Mouse (Mus musculus) midbrain, embryonic 16.5 days (tissue): ENCODE results near the gene Olfr30. TPM values are rescaled to one million over a fixed set of nuclear protein-coding genes. Genes with fewer than 3 reads are reported as not detected.

Experiments used
- ATAC-seq: fragments of 200-750 bp; cut with Nextera tagmentation; 2 replicates; pipeline ENCODE4 v1.8.0; 2017; ENCODE audit warnings: moderate TSS enrichment
- H3K27ac ChIP-seq: fragments of 300-500 bp; sonication (generic); 2 replicates; pipeline ENCODE4 v1.5.1; 2014; ENCODE audit warnings: mild to moderate bottlenecking, low read length, mixed read lengths
- H3K27me3 ChIP-seq: fragments of 300-500 bp; sonication (generic); 2 replicates; pipeline ENCODE4 v1.6.1; 2014; ENCODE audit warnings: low read depth, low read length, mixed read lengths; ENCODE audit not compliant: control insufficient read depth, insufficient read depth
- H3K36me3 ChIP-seq: fragments of 300-500 bp; sonication (generic); 2 replicates; pipeline ENCODE4 v1.6.1; 2014; ENCODE audit warnings: mild to moderate bottlenecking, low read length, moderate library complexity, mixed read lengths; ENCODE audit not compliant: control insufficient read depth, insufficient read depth
- H3K4me1 ChIP-seq: fragments of 300-500 bp; sonication (generic); 2 replicates; pipeline ENCODE4 v1.6.1; 2014; ENCODE audit warnings: mild to moderate bottlenecking, low read length, mixed read lengths; ENCODE audit not compliant: control insufficient read depth, insufficient read depth
- H3K4me2 ChIP-seq: fragments of 300-500 bp; sonication (generic); 2 replicates; pipeline ENCODE4 v1.6.1; 2014; ENCODE audit warnings: mild to moderate bottlenecking, low read length, mixed read lengths
- H3K4me3 ChIP-seq: fragments of 300-500 bp; sonication (generic); 2 replicates; pipeline ENCODE4 v1.5.1; 2014; ENCODE audit warnings: low read depth, mild to moderate bottlenecking, low read length, moderate library complexity, mixed read lengths
- H3K9ac ChIP-seq: fragments of 300-500 bp; sonication (generic); 2 replicates; pipeline ENCODE4 v1.6.1; 2014; ENCODE audit warnings: low read depth, low read length, mixed read lengths
- H3K9me3 ChIP-seq: fragments of 300-500 bp; sonication (generic); replicated peaks from 2 replicates; pipeline ENCODE4 v1.6.1; 2014; ENCODE audit warnings: mild to moderate bottlenecking, low read length, mixed read lengths; ENCODE audit not compliant: control insufficient read depth, poor library complexity, severe bottlenecking
- WGBS: fragments of 180-500 bp; shearing (Covaris S2); extraction: QIAGEN DNeasy Blood & Tissue Kit; methylation state at CpG from one replicate; pipeline ENCODE4 v1.1.7; 2014; 5-methylcytosine and 5-hydroxymethylcytosine counted together
- polyA plus RNA-seq: library from polyadenylated mRNA; unstranded; fragments of >200 nt; fragmentation: Nextera tagmentation; extraction: Ambion mirVana; gene quantifications from 2 replicates; pipeline ENCODE4 v1.2.1, GENCODE M21; 2015

Olfr30 gene
- polyA plus RNA-seq, 1 experiment from 2014 or later, result not detected

DNA sequence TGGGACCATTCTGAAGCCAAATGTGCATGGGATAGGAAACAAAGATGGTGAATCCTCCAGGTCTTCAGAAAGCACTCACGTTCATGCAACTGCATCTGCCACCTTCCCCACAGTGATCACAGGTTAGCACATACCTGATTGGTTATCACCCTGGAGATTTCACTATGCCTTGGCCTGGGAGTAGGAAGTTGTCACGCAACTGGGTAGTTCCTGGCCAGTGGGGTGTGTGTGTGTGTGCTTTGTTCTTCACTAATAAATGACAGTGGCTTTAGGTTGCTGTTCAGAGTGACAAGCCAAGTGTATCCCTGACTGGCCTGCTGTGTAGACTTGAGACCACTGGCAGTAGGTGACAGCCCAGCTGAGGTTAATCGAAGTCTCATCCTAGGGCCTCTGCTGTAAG, 29.8 kb downstream of the Olfr30 start, which contains the start of gene Gm12253:
Gm12253 (plus strand) TSS at position 301 of the 400 bp plus-strand sequence.
- Histone ChIP-seq H3K27ac (no peak within 1 kb of the TSS), H3K4me3 (no peak within 1 kb of the TSS), H3K36me3 (no peaks in the 10 kb centered on the region), H3K9me3 (no peaks in the 10 kb centered on the region), H3K27me3 (no peaks in the 10 kb centered on the region), H3K4me2 (no peak within 1 kb of the TSS), H3K4me1 (no peaks in the 10 kb centered on the region), H3K9ac (no peak within 1 kb of the TSS)
- WGBS, result 84% methylated on average over 3 of the region's 3 CpGs
- no peak for ATAC-seq

DNA sequence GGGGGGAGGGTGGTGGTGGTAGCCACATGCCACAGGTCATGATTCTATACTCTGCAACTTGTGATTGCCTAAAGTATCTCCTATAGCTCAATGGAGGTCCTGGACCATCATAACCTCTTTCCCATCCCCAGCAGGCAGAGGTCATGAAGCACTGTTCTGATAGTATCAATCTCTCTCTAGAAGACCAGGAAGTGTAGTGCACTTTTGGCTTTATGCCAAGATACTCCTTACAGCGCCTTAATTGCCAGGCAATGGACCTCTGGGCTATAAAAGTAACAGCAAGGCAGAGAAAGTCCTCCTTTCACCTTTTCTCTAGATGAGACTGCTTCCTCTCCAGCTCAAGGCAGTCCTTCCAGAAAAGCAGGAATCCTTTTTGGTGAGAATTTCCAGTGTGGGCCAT, 41.3 kb downstream of the Olfr30 start, which contains the start of gene 1810065E05Rik:
1810065E05Rik (plus strand) TSS at position 297 of the 400 bp plus-strand sequence.
- Histone ChIP-seq H3K4me3 (no peak within 1 kb of the TSS), H3K4me2 (no peak within 1 kb of the TSS), H3K27ac (no peak within 1 kb of the TSS), H3K27me3 (no peaks in the 10 kb centered on the region), H3K9me3 (no peaks in the 10 kb centered on the region), H3K36me3 (no peaks in the 10 kb centered on the region), H3K9ac (no peak within 1 kb of the TSS), H3K4me1 (no peaks in the 10 kb centered on the region)
- no peak for ATAC-seq
- 79% methylated on average over 1 of the region's 1 CpGs for WGBS

DNA sequence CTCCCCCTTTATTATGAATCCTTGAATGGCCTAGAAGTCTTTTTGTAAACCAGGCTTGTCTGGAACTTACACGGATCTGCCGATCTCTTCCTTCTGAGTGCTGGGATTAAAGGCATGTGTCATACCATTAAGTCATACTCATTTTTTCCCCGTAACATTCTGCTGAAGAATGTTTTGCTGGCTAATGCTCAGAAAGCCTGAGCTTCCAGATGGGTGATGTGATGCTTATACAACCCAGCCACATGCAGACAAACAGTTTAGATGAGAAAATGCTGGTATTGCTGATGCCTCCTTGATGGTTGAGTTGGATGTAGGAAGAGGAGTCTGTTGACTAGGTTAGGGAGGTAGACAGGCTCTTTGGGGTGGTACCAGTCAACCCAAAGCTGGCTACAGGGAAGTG, 43.7 kb downstream of the Olfr30 start:
- H3K27me3 ChIP-seq, result no peaks in the 10 kb centered on the region
- no peak overlapping the region for H3K4me2 ChIP-seq
- H3K36me3 ChIP-seq, result no peaks in the 10 kb centered on the region
- no peak overlapping the region for H3K9ac ChIP-seq
- 83% methylated on average over 3 of the region's 3 CpGs for WGBS
- no peak overlapping the region for H3K27ac ChIP-seq
- no peaks in the 10 kb centered on the region for H3K9me3 ChIP-seq
- no peak overlapping the region for H3K4me3 ChIP-seq
- no peak for ATAC-seq
- no peaks in the 10 kb centered on the region for H3K4me1 ChIP-seq

DNA sequence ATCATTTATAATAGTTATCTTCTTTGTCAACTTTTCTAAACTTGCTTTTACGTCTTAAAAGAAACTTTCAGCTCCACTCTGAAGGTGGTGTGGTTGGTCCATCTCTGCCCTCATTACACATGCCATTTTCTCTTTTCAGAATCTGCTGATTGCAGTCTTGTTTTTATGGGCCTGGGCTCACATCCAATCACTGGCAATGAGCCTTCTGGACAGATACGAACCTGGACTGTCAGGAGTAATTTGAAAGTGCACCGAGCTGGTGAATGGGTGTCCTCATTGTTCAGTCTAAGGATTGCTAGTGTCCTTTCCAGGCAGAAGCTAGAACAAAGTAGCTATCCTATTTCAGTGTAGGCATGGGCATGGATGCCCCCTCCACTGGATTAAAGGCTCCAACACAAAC, 54.0 kb downstream of the Olfr30 start:
- Histone ChIP-seq H3K9ac (no peak overlapping the region), H3K9me3 (no peaks in the 10 kb centered on the region), H3K4me2 (no peak overlapping the region), H3K27me3 (no peaks in the 10 kb centered on the region), H3K36me3 (no peaks in the 10 kb centered on the region), H3K27ac (no peak overlapping the region), H3K4me1 (no peaks in the 10 kb centered on the region), H3K4me3 (no peak overlapping the region)
- 80% methylated on average over 3 of the region's 3 CpGs for WGBS
- no peak for ATAC-seq

Other genes with a start within 250 kb of the Olfr30 start
- gene 4930438A08Rik, start 187.5 kb downstream of the Olfr30 start, polyA plus RNA-seq, result not detected in 2 replicates
- 32.2 and 32.4 TPM in 2 replicates for gene Zfp692, start 155.2 kb downstream of the Olfr30 start, polyA plus RNA-seq
- gene Zfp672, start 131.9 kb downstream of the Olfr30 start, polyA plus RNA-seq, result 37.1 and 40.2 TPM in 2 replicates
- gene Sh3bp5l, start 131.5 kb downstream of the Olfr30 start, polyA plus RNA-seq, result 52.4 and 53.2 TPM in 2 replicates
- not detected in 2 replicates for gene Lypd8, start 83.2 kb downstream of the Olfr30 start, polyA plus RNA-seq
- not detected in 2 replicates for gene 1810065E05Rik, start 41.2 kb downstream of the Olfr30 start, polyA plus RNA-seq
- gene Gm12253, start 29.7 kb downstream of the Olfr30 start, polyA plus RNA-seq, result not detected in 2 replicates
- gene Lypd9, start 9.3 kb downstream of the Olfr30 start, polyA plus RNA-seq, result not detected in 2 replicates
- gene Olfr332, start 30.3 kb upstream of the Olfr30 start, polyA plus RNA-seq, result not detected in 2 replicates
- not detected in 2 replicates for gene Olfr331, start 40.3 kb upstream of the Olfr30 start, polyA plus RNA-seq
- not detected in 2 replicates for gene Olfr330, start 72.6 kb upstream of the Olfr30 start, polyA plus RNA-seq
- gene Olfr329-ps, start 84.2 kb upstream of the Olfr30 start, polyA plus RNA-seq, result not detected in 2 replicates
- gene Olfr328, start 93.4 kb upstream of the Olfr30 start, polyA plus RNA-seq, result 0.07 TPM in 1 of 2 replicates, not detected in the other
- not detected in 2 replicates for gene Olfr224, start 108.3 kb upstream of the Olfr30 start, polyA plus RNA-seq
- not detected in 2 replicates for gene Olfr325, start 115.5 kb upstream of the Olfr30 start, polyA plus RNA-seq
- 0.05 and 0.10 TPM in 2 replicates for gene Olfr324, start 132.8 kb upstream of the Olfr30 start, polyA plus RNA-seq
- gene 2210407C18Rik, start 153.8 kb upstream of the Olfr30 start, polyA plus RNA-seq, result not detected in 2 replicates
- gene Olfr323, start 168.2 kb upstream of the Olfr30 start, polyA plus RNA-seq, result not detected in 2 replicates
- 0.15 and 0.19 TPM in 2 replicates for gene Trim58, start 178.2 kb upstream of the Olfr30 start, polyA plus RNA-seq
- gene Olfr322, start 196.5 kb upstream of the Olfr30 start, polyA plus RNA-seq, result not detected in 2 replicates
- not detected in 2 replicates for gene Olfr320, start 218.8 kb upstream of the Olfr30 start, polyA plus RNA-seq
- not detected in 2 replicates for gene Olfr319, start 236.9 kb upstream of the Olfr30 start, polyA plus RNA-seq